Mouse (Mus musculus): ENCODE results near the gene Etv5. TPM values are rescaled to one million over a fixed set of nuclear protein-coding genes. Genes with fewer than 3 reads are reported as not detected.

Gene Etv5
- polyA plus RNA-seq, 1 experiment from 2014 or later = 15.9 TPM

DNA sequence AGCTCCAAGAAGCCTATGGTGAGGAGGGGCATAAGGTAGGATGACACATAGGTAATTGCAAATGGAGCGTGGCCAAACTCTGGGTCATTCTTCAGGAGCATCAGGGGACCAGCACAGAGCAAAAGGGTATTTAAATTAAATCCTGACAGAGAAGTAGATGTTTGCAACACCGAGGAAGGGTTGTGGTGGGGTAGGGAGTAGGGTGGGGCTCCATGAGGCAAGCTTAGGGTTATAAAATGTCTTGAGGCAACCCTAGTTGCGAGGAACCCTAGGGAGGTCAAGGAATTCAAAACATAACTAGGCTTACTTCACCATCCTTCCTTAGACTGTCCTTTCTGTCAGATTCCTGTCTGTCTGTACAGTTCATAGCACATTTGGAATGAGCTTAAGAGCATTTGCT, 85.9 kb downstream of the Etv5 start:
- Histone ChIP-seq H3K9ac (replicated peaks; ENCODE audit: low read length) (no peak overlapping the region), H3K27me3 (ENCODE audit: control insufficient read depth, insufficient read depth, low read length) (no peaks in the 10 kb centered on the region), H3K4me1 (ENCODE audit: control insufficient read depth, insufficient read depth, low read length) (0 out of 2 replicates have a peak, but pooled peaks cover 3% of the 10 kb centered on the region), H3K9me3 (ENCODE audit: control insufficient read depth, low read length) (no peaks in the 10 kb centered on the region), H3K4me2 (ENCODE audit: low read length) (no peak overlapping the region), H3K36me3 (ENCODE audit: control insufficient read depth, insufficient read depth, low read length) (no peaks in the 10 kb centered on the region), H3K4me3 (replicated peaks; ENCODE audit: low read depth, low read length) (no peak overlapping the region), H3K27ac (replicated peaks; ENCODE audit: low read depth, low read length) (no peak overlapping the region)
- no peak for ATAC-seq (ENCODE audit: low FRiP score, low TSS enrichment)
- DNase-seq = no peak
- 88% methylated on average over 3 of the region's 3 CpGs for WGBS

DNA sequence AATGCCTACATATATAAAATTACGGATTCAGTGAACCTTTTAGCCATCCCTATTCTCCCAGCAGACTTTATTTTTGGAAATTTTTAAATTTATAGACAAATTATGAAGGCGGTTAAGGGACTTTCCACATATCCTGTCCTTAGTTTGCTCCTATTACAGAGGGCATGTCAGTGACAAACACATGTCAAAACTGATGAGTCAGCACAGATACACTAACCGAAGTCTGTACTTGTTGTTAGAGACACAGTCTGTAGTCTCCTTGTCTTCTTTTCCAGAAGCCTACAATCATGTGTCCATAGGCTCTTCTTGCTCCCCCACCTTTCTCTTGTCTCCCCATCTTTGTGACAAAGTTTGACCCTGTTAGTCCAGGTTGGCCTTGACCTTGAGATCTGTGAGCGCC, 88.3 kb downstream of the Etv5 start:
- no peak for DNase-seq
- H3K27ac ChIP-seq (replicated peaks; ENCODE audit: low read depth, low read length) = no peak overlapping the region
- WGBS = 98% methylated on average over 4 of the region's 4 CpGs
- H3K9me3 ChIP-seq (ENCODE audit: control insufficient read depth, low read length) = no peaks in the 10 kb centered on the region
- no peak overlapping the region for H3K9ac ChIP-seq (replicated peaks; ENCODE audit: low read length)
- no peak overlapping the region for H3K4me3 ChIP-seq (replicated peaks; ENCODE audit: low read depth, low read length)
- H3K36me3 ChIP-seq (ENCODE audit: control insufficient read depth, insufficient read depth, low read length) = no peaks in the 10 kb centered on the region
- H3K27me3 ChIP-seq (ENCODE audit: control insufficient read depth, insufficient read depth, low read length) = no peaks in the 10 kb centered on the region
- ATAC-seq (ENCODE audit: low FRiP score, low TSS enrichment) = no peak
- no peak overlapping the region for H3K4me2 ChIP-seq (ENCODE audit: low read length)
- H3K4me1 ChIP-seq (ENCODE audit: control insufficient read depth, insufficient read depth, low read length) = no peaks in the 10 kb centered on the region

DNA sequence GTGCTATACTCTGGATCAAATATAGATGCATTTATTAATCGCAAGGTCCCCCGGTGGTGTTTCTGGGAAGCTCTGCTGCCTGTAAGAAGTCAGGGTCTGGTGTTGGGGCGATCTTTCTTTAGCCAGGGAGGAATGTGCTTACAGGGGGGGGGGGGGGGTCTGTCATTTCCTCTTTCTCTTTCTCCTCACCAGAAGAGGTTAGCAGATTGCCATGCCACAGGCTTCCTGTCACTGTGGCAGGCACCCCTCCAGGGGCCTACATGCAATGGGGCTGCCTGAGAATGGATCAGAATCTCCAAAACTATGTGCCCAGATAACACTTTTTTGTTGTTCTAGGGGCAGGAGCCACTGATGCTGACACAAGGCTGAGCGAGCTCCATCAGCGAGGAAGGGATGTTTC, 89.7 kb downstream of the Etv5 start:
- H3K4me2 ChIP-seq (ENCODE audit: low read length) = no peak overlapping the region
- ATAC-seq (ENCODE audit: low FRiP score, low TSS enrichment) = no peak
- WGBS = 88% methylated on average over 5 of the region's 5 CpGs

DNA sequence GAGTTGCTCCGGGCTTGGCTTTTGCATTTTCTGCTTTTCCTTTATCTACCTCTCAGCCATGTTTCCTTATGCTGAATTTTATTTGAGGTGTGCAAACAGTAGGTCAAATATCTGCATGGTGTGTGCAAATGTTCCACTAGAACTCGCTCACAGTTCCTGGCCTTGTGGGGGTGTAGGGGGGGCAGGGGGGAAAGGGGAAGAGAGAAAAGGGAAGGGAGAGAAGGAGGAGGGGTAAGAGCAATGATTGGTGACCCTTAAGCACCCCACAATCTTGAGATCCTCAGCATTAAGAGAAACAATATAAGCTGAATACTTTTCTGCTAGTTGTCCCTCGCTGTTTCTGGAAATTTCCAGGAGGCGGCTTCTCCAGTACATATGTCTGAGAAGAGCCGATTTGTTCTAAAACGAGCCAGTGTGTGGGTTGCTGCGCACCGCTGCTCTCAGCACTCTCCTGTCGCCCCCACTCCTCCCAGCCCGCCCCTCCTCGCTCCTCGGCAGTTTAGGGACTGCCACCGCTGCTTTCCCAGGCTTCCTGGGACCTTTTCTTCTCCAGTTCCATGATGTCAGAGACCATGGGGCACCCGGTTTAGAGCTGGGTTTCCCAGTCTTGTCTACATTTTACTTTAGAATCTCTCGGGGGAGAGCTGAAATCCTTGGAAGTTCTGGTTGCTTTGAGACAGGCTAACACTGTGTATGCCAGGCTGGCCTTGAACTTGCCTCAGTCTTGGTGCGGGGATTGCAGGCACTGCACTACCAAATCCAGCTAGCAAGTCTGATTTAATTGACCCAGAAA, 90.8 kb downstream of the Etv5 start:
- ATAC-seq (ENCODE audit: low FRiP score, low TSS enrichment) (no peak), DNase-seq (no peak)
- H3K36me3 ChIP-seq (ENCODE audit: control insufficient read depth, insufficient read depth, low read length) = no peaks in the 10 kb centered on the region
- no peaks in the 10 kb centered on the region for H3K9me3 ChIP-seq (ENCODE audit: control insufficient read depth, low read length)
- H3K4me2 ChIP-seq (ENCODE audit: low read length) = no peak overlapping the region
- no peaks in the 10 kb centered on the region for H3K27me3 ChIP-seq (ENCODE audit: control insufficient read depth, insufficient read depth, low read length)
- H3K27ac ChIP-seq (replicated peaks; ENCODE audit: low read depth, low read length) = no peak overlapping the region
- no peak overlapping the region for H3K9ac ChIP-seq (replicated peaks; ENCODE audit: low read length)
- H3K4me3 ChIP-seq (replicated peaks; ENCODE audit: low read depth, low read length) = no peak overlapping the region
- H3K4me1 ChIP-seq (ENCODE audit: control insufficient read depth, insufficient read depth, low read length) = no peaks in the 10 kb centered on the region
- 28% methylated on average over 16 of the region's 16 CpGs for WGBS

More for the DNA sequence above, 89.7 kb downstream of the Etv5 start:
- no peak overlapping the region for H3K4me3 ChIP-seq (replicated peaks; ENCODE audit: low read depth, low read length)
- H3K9me3 ChIP-seq (ENCODE audit: control insufficient read depth, low read length) = no peaks in the 10 kb centered on the region
- H3K4me1 ChIP-seq (ENCODE audit: control insufficient read depth, insufficient read depth, low read length) = no peaks in the 10 kb centered on the region
- H3K36me3 ChIP-seq (ENCODE audit: control insufficient read depth, insufficient read depth, low read length) = no peaks in the 10 kb centered on the region
- H3K9ac ChIP-seq (replicated peaks; ENCODE audit: low read length) = no peak overlapping the region
- H3K27ac ChIP-seq (replicated peaks; ENCODE audit: low read depth, low read length) = no peak overlapping the region
- no peaks in the 10 kb centered on the region for H3K27me3 ChIP-seq (ENCODE audit: control insufficient read depth, insufficient read depth, low read length)
- no peak for DNase-seq

DNA sequence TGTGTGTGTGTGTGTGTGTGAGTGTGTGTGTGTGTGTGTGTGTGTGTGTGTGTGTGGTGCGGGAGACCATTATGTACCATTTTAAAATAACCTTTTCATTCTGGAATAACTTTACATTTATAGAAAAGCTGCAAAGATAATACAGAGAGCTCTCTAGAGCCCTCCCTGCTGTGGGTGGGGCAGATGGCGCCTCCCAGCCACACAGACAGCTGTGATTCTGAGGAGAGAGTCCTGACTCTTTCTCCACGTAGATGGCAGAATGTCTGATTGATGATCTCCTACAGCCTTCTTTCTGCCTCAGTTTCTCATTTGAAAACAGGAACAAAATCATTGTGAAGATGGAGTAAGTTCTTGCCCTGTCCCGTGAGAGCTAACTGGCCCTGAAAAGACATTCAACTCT, 91.5 kb downstream of the Etv5 start:
- WGBS = 58% methylated on average over 4 of the region's 4 CpGs
- H3K4me3 ChIP-seq (replicated peaks; ENCODE audit: low read depth, low read length) = no peak overlapping the region
- ATAC-seq (ENCODE audit: low FRiP score, low TSS enrichment) (no peak), DNase-seq (no peak)
- no peaks in the 10 kb centered on the region for H3K4me1 ChIP-seq (ENCODE audit: control insufficient read depth, insufficient read depth, low read length)
- no peaks in the 10 kb centered on the region for H3K36me3 ChIP-seq (ENCODE audit: control insufficient read depth, insufficient read depth, low read length)
- H3K9me3 ChIP-seq (ENCODE audit: control insufficient read depth, low read length) = no peaks in the 10 kb centered on the region
- no peaks in the 10 kb centered on the region for H3K27me3 ChIP-seq (ENCODE audit: control insufficient read depth, insufficient read depth, low read length)
- no peak overlapping the region for H3K4me2 ChIP-seq (ENCODE audit: low read length)
- H3K27ac ChIP-seq (replicated peaks; ENCODE audit: low read depth, low read length) = no peak overlapping the region
- H3K9ac ChIP-seq (replicated peaks; ENCODE audit: low read length) = no peak overlapping the region

DNA sequence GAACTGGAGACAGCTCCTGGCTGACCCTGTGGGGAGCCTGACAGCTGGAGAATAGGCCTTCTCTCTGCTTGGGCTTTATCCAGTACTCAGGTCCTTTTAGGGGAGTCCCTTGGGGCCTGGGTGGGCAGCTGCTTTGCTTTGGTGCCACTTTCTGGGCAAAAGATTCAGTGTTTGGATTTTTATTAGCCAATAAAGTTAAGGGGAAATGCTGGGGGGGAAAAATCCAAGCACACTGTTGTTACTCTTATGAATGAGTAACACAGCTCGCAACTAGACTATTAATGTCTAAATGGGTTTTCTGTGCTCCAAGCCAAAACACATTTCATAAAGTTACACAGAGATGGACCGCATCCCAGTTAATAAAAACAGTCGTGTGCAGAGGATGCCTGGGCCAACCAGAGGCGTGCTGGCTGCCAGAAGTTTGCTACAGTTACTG, 98.3 kb downstream of the Etv5 start:
- no peak for ATAC-seq (ENCODE audit: low FRiP score, low TSS enrichment)
- peak; percentile 9 for DNase-seq
- no peaks in the 10 kb centered on the region for H3K4me1 ChIP-seq (ENCODE audit: control insufficient read depth, insufficient read depth, low read length)
- H3K27ac ChIP-seq (replicated peaks; ENCODE audit: low read depth, low read length) = no peak overlapping the region
- H3K9ac ChIP-seq (replicated peaks; ENCODE audit: low read length) = no peak overlapping the region
- no peaks in the 10 kb centered on the region for H3K36me3 ChIP-seq (ENCODE audit: control insufficient read depth, insufficient read depth, low read length)
- H3K9me3 ChIP-seq (ENCODE audit: control insufficient read depth, low read length) = no peaks in the 10 kb centered on the region
- no peaks in the 10 kb centered on the region for H3K27me3 ChIP-seq (ENCODE audit: control insufficient read depth, insufficient read depth, low read length)
- 84% methylated on average over 4 of the region's 4 CpGs for WGBS
- no peak overlapping the region for H3K4me3 ChIP-seq (replicated peaks; ENCODE audit: low read depth, low read length)
- no peak overlapping the region for H3K4me2 ChIP-seq (ENCODE audit: low read length)

DNA sequence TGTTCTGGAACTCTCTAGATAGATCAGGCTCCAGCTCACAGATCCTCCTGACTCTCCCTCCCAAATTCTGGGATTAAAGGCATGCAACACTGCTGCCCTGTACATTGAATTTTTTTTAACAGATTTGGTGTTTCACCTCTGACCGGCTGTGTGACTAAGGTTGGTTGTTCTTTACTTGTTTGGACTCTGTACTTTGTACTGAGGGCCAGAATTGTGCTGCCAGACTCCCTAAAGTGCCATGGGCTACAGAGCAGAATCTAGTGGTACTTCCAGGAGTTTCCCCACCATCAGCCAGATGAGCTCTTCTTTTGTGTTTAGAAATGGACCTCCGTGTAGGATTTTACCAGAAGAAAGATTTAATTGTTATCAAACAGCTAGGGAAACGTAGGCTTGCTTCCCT, 103.7 kb downstream of the Etv5 start:
- no peaks in the 10 kb centered on the region for H3K36me3 ChIP-seq (ENCODE audit: control insufficient read depth, insufficient read depth, low read length)
- no peak for DNase-seq
- no peak overlapping the region for H3K9ac ChIP-seq (replicated peaks; ENCODE audit: low read length)
- H3K27me3 ChIP-seq (ENCODE audit: control insufficient read depth, insufficient read depth, low read length) = no peaks in the 10 kb centered on the region
- ATAC-seq (ENCODE audit: low FRiP score, low TSS enrichment) = no peak
- no peak overlapping the region for H3K27ac ChIP-seq (replicated peaks; ENCODE audit: low read depth, low read length)
- H3K4me3 ChIP-seq (replicated peaks; ENCODE audit: low read depth, low read length) = no peak overlapping the region
- peaks cover 6% of the 10 kb centered on the region; the same call in 1 of the 2 replicates for H3K9me3 ChIP-seq (ENCODE audit: control insufficient read depth, low read length)
- no peaks in the 10 kb centered on the region for H3K4me1 ChIP-seq (ENCODE audit: control insufficient read depth, insufficient read depth, low read length)
- WGBS = 75% methylated on average over 3 of the region's 3 CpGs
- no peak overlapping the region for H3K4me2 ChIP-seq (ENCODE audit: low read length)

Other genes starting within 250 kb of the Etv5 start
- gene Tra2b, start 173.7 kb downstream of the Etv5 start, polyA plus RNA-seq (2014; fragmentation: Nextera tagmentation; extraction: Ambion mirVana) = 262 and 286 TPM in 2 replicates
- gene Dgkg, start 217.5 kb upstream of the Etv5 start, polyA plus RNA-seq (2014; fragmentation: Nextera tagmentation; extraction: Ambion mirVana) = 0.76 and 0.84 TPM in 2 replicates

Data from midbrain, embryonic 14.5 days (tissue).